Mouse (Mus musculus) kidney, postnatal 0 days (tissue): ENCODE measurements at regions not wholly inside any gene's neighbourhood (a gene's known extent, or its start where the extent isn't known, plus 50 kb on each side); places are given as distances from the start of the nearest gene placed in this dataset.

ENCODE experiments used
- ATAC-seq: fragments of 200-750 bp; cut with Nextera tagmentation; replicated peaks from 2 replicates; pipeline ENCODE4 v1.8.0; 2017; ENCODE audit warnings: low read depth, moderate number of reproducible peaks, moderate TSS enrichment, moderate library complexity; ENCODE audit not compliant: low FRiP score
- DNase-seq: peaks from one replicate; pipeline ENCODE4 v3.0.0-alpha.2; 2016; ENCODE audit warnings: low spot score
- H3K27ac ChIP-seq: fragments of 300-500 bp; sonication (generic); 2 replicates; pipeline ENCODE4 v1.5.1; 2014; ENCODE audit warnings: mild to moderate bottlenecking
- H3K27me3 ChIP-seq: fragments of 300-500 bp; sonication (generic); 2 replicates; pipeline ENCODE4 v1.6.1; 2014; ENCODE audit warnings: low read length, mixed read lengths; ENCODE audit not compliant: insufficient read depth
- H3K36me3 ChIP-seq: fragments of 300-500 bp; sonication (generic); 2 replicates; pipeline ENCODE4 v1.6.1; 2014; ENCODE audit warnings: low read length, mixed read lengths; ENCODE audit not compliant: insufficient read depth
- H3K4me1 ChIP-seq: fragments of 300-500 bp; sonication (generic); replicated peaks from 2 replicates; pipeline ENCODE4 v1.6.1; 2014; ENCODE audit warnings: antibody characterized with exemption, low read length, mixed read lengths; ENCODE audit not compliant: insufficient read depth
- H3K4me2 ChIP-seq: fragments of 300-500 bp; sonication (generic); 2 replicates; pipeline ENCODE4 v1.6.1; 2014; ENCODE audit warnings: mild to moderate bottlenecking, low read length, moderate library complexity, mixed read lengths
- H3K4me3 ChIP-seq: fragments of 300-500 bp; sonication (generic); replicated peaks from 2 replicates; pipeline ENCODE4 v1.5.1; 2014; ENCODE audit warnings: low read depth, low read length
- H3K9ac ChIP-seq: fragments of 300-500 bp; sonication (generic); 2 replicates; pipeline ENCODE4 v1.6.1; 2014; ENCODE audit warnings: low read depth, low read length
- H3K9me3 ChIP-seq: fragments of 300-500 bp; sonication (generic); replicated peaks from 2 replicates; pipeline ENCODE4 v1.6.1; 2016; ENCODE audit warnings: low read length, inconsistent platforms, mixed read lengths
- CTCF ChIP-seq: IDR thresholded peaks from 2 replicates; pipeline ENCODE4 v1.5.1; 2016; ENCODE audit warnings: antibody characterized with exemption, low read depth, mild to moderate bottlenecking, moderate library complexity
- WGBS: fragments of 180-500 bp; shearing (Covaris S2); extraction: QIAGEN DNeasy Blood & Tissue Kit; methylation state at CpG from one replicate; pipeline ENCODE4 v1.1.7; 2014; 5-methylcytosine and 5-hydroxymethylcytosine counted together

GRCm38 (mm10) chr11:114203416-114203815 is 136.6 kb upstream of the Sdk2 start:
- no peak overlapping the region for H3K9ac ChIP-seq
- WGBS = 37% methylated on average over 9 of the region's 9 CpGs
- peaks cover 8% of the 10 kb centered on the region; the same call in 1 of the 2 replicates for H3K4me1 ChIP-seq
- TF ChIP-seq CTCF = no peak
- no peak overlapping the region for H3K27ac ChIP-seq
- no peak overlapping the region for H3K4me2 ChIP-seq
- H3K4me3 ChIP-seq = no peak overlapping the region
- ATAC-seq = peak; percentile 30; the same call in 1 of the 2 replicates
- peak; percentile 69 for DNase-seq
- no peaks in the 10 kb centered on the region for H3K36me3 ChIP-seq
- H3K9me3 ChIP-seq = no peaks in the 10 kb centered on the region
- no peaks in the 10 kb centered on the region for H3K27me3 ChIP-seq

- Histone ChIP-seq H3K4me2 (no peak overlapping the region), H3K36me3 (no peaks in the 10 kb centered on the region), H3K4me1 (peaks cover 8% of the 10 kb centered on the region; the same call in 1 of the 2 replicates), H3K4me3 (no peak overlapping the region), H3K9ac (no peak overlapping the region), H3K27ac (no peak overlapping the region), H3K27me3 (no peaks in the 10 kb centered on the region), H3K9me3 (no peaks in the 10 kb centered on the region)
- no peak for TF ChIP-seq CTCF
- no peak for ATAC-seq
- DNase-seq = no peak
- whole genome bisulfite sequencing = 83% methylated on average over 16 of the region's 16 CpGs
Measured at GRCm38 (mm10) chr11:114202486-114202885, 135.6 kb upstream of the Sdk2 start.

- Histone ChIP-seq H3K27ac (no peak overlapping the region), H3K9me3 (no peaks in the 10 kb centered on the region), H3K27me3 (no peaks in the 10 kb centered on the region), H3K9ac (no peak overlapping the region), H3K36me3 (no peaks in the 10 kb centered on the region), H3K4me3 (no peak overlapping the region), H3K4me2 (0 out of 2 replicates have a peak overlapping the region, but pooled peaks have one; percentile 10), H3K4me1 (peaks cover 8% of the 10 kb centered on the region; the same call in 1 of the 2 replicates)
- TF ChIP-seq CTCF = no peak
- peak; percentile 30 for DNase-seq
- 28% methylated on average over 10 of the region's 10 CpGs for WGBS
- ATAC-seq = no peak
Measured at GRCm38 (mm10) chr11:114199081-114199586, 132.3 kb upstream of the Sdk2 start.

DNA sequence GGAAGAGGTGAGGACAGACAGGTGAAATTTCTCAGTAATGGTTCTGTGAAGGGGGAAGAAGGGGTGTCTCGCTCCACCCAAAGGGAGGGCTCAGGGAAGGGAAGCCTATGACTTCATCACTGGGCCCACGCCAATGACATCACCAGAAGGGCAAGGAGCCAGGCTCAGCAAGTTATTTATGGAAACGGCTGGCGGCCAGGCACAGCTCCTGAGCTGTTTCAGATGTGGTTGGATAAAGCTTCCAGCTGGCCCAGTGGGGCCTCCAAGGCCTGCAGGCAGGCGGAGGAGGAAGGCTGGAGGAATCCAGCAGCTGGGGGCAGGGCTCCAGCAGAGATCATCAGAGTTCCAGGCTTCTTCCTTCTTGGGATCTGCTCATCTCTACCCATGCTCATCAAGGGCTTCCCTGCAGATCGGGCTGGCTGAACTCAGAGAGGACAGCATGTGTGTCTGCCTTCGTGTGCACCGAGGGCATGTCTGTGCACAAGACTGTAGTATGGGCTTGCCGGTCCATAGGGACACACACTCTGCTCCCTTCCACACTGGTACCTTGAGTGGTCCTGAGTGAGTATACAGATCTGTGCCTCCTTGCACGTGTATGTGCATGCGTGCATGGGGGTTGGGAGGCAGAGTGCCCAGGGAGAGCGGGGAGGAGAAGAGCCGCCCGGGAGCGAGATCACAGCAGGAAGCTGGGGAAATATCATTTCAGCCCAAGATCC is 131.6 kb upstream of the Sdk2 start:
- no peak overlapping the region for H3K4me3 ChIP-seq
- H3K27ac ChIP-seq = no peak overlapping the region
- peaks cover 8% of the 10 kb centered on the region; the same call in 1 of the 2 replicates for H3K4me1 ChIP-seq
- no peak overlapping the region for H3K9ac ChIP-seq
- 23% methylated on average over 15 of the region's 15 CpGs for WGBS
- DNase-seq (peak; percentile 94), ATAC-seq (peak; percentile 78)
- no peaks in the 10 kb centered on the region for H3K9me3 ChIP-seq
- no peaks in the 10 kb centered on the region for H3K36me3 ChIP-seq
- TF ChIP-seq CTCF = no peak
- H3K4me2 ChIP-seq = 0 out of 2 replicates have a peak overlapping the region, but pooled peaks have one; percentile 10
- no peaks in the 10 kb centered on the region for H3K27me3 ChIP-seq

- Histone ChIP-seq H3K9me3 (peaks cover 4% of the 10 kb centered on the region; the same call in 1 of the 2 replicates), H3K9ac (no peak overlapping the region), H3K36me3 (no peaks in the 10 kb centered on the region), H3K27ac (no peak overlapping the region), H3K4me2 (no peak overlapping the region), H3K4me3 (no peak overlapping the region), H3K4me1 (peaks cover 8% of the 10 kb centered on the region; the same call in 1 of the 2 replicates), H3K27me3 (no peaks in the 10 kb centered on the region)
- DNase-seq (no peak), ATAC-seq (no peak)
- TF ChIP-seq CTCF = no peak
- WGBS = 95% methylated on average over 2 of the region's 2 CpGs
Measured at GRCm38 (mm10) chr11:114195291-114195690, 128.4 kb upstream of the Sdk2 start.

DNA sequence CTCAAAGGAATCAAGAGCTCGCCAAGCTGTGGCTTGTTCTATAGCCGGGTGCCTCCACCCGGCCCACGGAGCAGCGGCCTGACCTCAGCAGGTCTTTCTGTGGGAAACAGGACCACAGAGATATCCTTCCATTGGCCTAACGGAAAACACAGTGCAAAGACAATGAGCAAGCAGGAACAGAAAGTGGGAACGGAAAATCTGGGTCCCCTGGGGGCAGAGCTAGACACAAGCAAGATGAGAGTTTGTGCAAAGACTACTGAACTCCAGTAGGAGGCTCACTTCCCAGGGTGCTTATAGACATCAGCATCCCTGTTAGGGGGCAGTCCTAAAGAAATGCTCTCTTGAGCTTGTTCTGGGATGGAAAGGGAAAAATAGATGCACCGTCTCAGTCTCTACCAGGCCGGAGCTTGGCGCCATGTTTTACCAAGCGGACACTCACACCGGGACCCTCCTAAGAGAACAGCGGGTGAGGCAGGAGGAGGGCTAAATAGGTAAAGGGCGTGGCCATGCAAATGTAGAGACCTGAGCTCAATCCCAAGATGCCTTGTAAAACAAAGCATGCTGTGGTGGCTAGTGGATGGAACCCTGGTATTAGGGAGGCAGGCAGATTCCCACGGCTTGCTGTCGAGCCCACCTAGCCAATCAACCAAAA is 127.3 kb upstream of the Sdk2 start:
- Histone ChIP-seq H3K36me3 (no peaks in the 10 kb centered on the region), H3K27ac (no peak overlapping the region), H3K9me3 (peaks cover 4% of the 10 kb centered on the region; the same call in 1 of the 2 replicates), H3K4me2 (no peak overlapping the region), H3K27me3 (no peaks in the 10 kb centered on the region), H3K4me1 (peaks cover 6% of the 10 kb centered on the region; the same call in 1 of the 2 replicates), H3K4me3 (no peak overlapping the region), H3K9ac (no peak overlapping the region)
- DNase-seq (peak; percentile 15), ATAC-seq (no peak)
- 59% methylated on average over 16 of the region's 16 CpGs for WGBS
- peak; percentile 34; the same call in 1 of the 2 replicates for TF ChIP-seq CTCF
